Mouse (Mus musculus) embryonic fibroblast, embryonic 13.5 days (primary cell): ENCODE results near the gene Amz2.

ENCODE experiments used
- CTCF ChIP-seq: IDR thresholded peaks from 2 replicates; pipeline ENCODE4 v1.5.1; 2011; ENCODE audit warnings: mild to moderate bottlenecking, control low read depth, low read length, moderate library complexity, borderline replicate concordance; ENCODE audit not compliant: insufficient read depth
- POLR2A ChIP-seq: IDR thresholded peaks from 2 replicates; pipeline ENCODE4 v1.6.1; 2011; ENCODE audit warnings: low read depth, mild to moderate bottlenecking, control low read depth, low read length, moderate library complexity

- TF ChIP-seq CTCF (no peak), POLR2A (no peak)
Observed at GRCm38 (mm10) chr11:109477606-109478380, 52.0 kb downstream of the Amz2 start.
